Mouse (Mus musculus): ENCODE results near the gene Ccdc182. TPM values are rescaled to one million over a fixed set of nuclear protein-coding genes. Genes with fewer than 3 reads are reported as not detected.

Ccdc182 gene
- not detected in 2 replicates for total RNA-seq (2014; rRNA removed)
- polyA plus RNA-seq (2012; rRNA removed) = not detected in 2 replicates

GRCm38 (mm10) chr11:88293631-88294393 is at the start of gene Ccdc182:
Ccdc182 (plus strand) TSS chr11:88294058.
- DNase-seq (ENCODE audit: extremely low read depth, low read depth, low spot score) = no peak
- H3K9ac ChIP-seq (ENCODE audit: low read depth, low read length) = no peak within 1 kb of the TSS
- no peaks in the 10 kb centered on the region for H3K79me2 ChIP-seq (ENCODE audit: control insufficient read depth, insufficient read depth, low read length)
- no peak within 1 kb of the TSS for H3K4me3 ChIP-seq (ENCODE audit: insufficient read depth, low read depth, low read length)
- TF ChIP-seq POLR2A (IDR thresholded peaks at IDR 0.05; ENCODE audit: extremely low read depth, insufficient read depth, low read length) = no peak
- no peak for TF ChIP-seq CTCF (IDR thresholded peaks at IDR 0.05; ENCODE audit: low read depth, low read length)
- H3K27me3 ChIP-seq (ENCODE audit: control insufficient read depth, insufficient read depth, low read length) = peaks cover 7% of the 10 kb centered on the region
- no peaks in the 10 kb centered on the region for H3K36me3 ChIP-seq (ENCODE audit: control insufficient read depth, insufficient read depth, low read length)
- WGBS = 57% methylated on average over 20 of the region's 20 CpGs
- H3K4me1 ChIP-seq (ENCODE audit: control insufficient read depth, insufficient read depth, low read length) = peaks cover 4% of the 10 kb centered on the region; the same call in 1 of the 2 replicates
- no peak within 1 kb of the TSS for H3K27ac ChIP-seq (replicated peaks; ENCODE audit: insufficient read depth, low read depth, low read length)

- Histone ChIP-seq H3K36me3 (ENCODE audit: control insufficient read depth, insufficient read depth, low read length) (no peaks in the 10 kb centered on the region), H3K79me2 (ENCODE audit: control insufficient read depth, insufficient read depth, low read length) (no peaks in the 10 kb centered on the region), H3K27me3 (ENCODE audit: control insufficient read depth, insufficient read depth, low read length) (no peaks in the 10 kb centered on the region; the same call in 1 of the 2 replicates), H3K9ac (ENCODE audit: low read depth, low read length) (no peak overlapping the region), H3K4me3 (ENCODE audit: insufficient read depth, low read depth, low read length) (no peak overlapping the region), H3K27ac (replicated peaks; ENCODE audit: insufficient read depth, low read depth, low read length) (no peak overlapping the region), H3K4me1 (ENCODE audit: control insufficient read depth, insufficient read depth, low read length) (peaks cover 4% of the 10 kb centered on the region; the same call in 1 of the 2 replicates)
- no peak for DNase-seq (ENCODE audit: extremely low read depth, low read depth, low spot score)
- WGBS = 92% methylated on average over 14 of the region's 14 CpGs
- TF ChIP-seq POLR2A (IDR thresholded peaks at IDR 0.05; ENCODE audit: extremely low read depth, insufficient read depth, low read length) = no peak
- no peak for TF ChIP-seq CTCF (IDR thresholded peaks at IDR 0.05; ENCODE audit: low read depth, low read length)
Measured at GRCm38 (mm10) chr11:88245581-88246170, 48.2 kb upstream of the Ccdc182 start.

- H3K79me2 ChIP-seq (ENCODE audit: control insufficient read depth, insufficient read depth, low read length) = no peaks in the 10 kb centered on the region
- H3K27me3 ChIP-seq (ENCODE audit: control insufficient read depth, insufficient read depth, low read length) = peaks cover 2% of the 10 kb centered on the region; the same call in 1 of the 2 replicates
- H3K4me1 ChIP-seq (ENCODE audit: control insufficient read depth, insufficient read depth, low read length) = no peaks in the 10 kb centered on the region
- no peak overlapping the region for H3K9ac ChIP-seq (ENCODE audit: low read depth, low read length)
- H3K4me3 ChIP-seq (ENCODE audit: insufficient read depth, low read depth, low read length) = no peak overlapping the region
- H3K27ac ChIP-seq (replicated peaks; ENCODE audit: insufficient read depth, low read depth, low read length) = no peak overlapping the region
- no peak for DNase-seq (ENCODE audit: extremely low read depth, low read depth, low spot score)
- no peaks in the 10 kb centered on the region for H3K36me3 ChIP-seq (ENCODE audit: control insufficient read depth, insufficient read depth, low read length)
- WGBS = 67% methylated on average over 5 of the region's 5 CpGs
- TF ChIP-seq POLR2A (IDR thresholded peaks at IDR 0.05; ENCODE audit: extremely low read depth, insufficient read depth, low read length) (no peak), CTCF (IDR thresholded peaks at IDR 0.05; ENCODE audit: low read depth, low read length) (no peak)
Measured at GRCm38 (mm10) chr11:88248636-88249035, 45.2 kb upstream of the Ccdc182 start.

GRCm38 (mm10) chr11:88250568-88250967 is 43.3 kb upstream of the Ccdc182 start:
- Histone ChIP-seq H3K36me3 (ENCODE audit: control insufficient read depth, insufficient read depth, low read length) (no peaks in the 10 kb centered on the region), H3K9ac (ENCODE audit: low read depth, low read length) (no peak overlapping the region), H3K4me3 (ENCODE audit: insufficient read depth, low read depth, low read length) (no peak overlapping the region), H3K27ac (replicated peaks; ENCODE audit: insufficient read depth, low read depth, low read length) (no peak overlapping the region), H3K27me3 (ENCODE audit: control insufficient read depth, insufficient read depth, low read length) (peaks cover 2% of the 10 kb centered on the region; the same call in 1 of the 2 replicates), H3K4me1 (ENCODE audit: control insufficient read depth, insufficient read depth, low read length) (no peaks in the 10 kb centered on the region), H3K79me2 (ENCODE audit: control insufficient read depth, insufficient read depth, low read length) (no peaks in the 10 kb centered on the region)
- TF ChIP-seq CTCF (IDR thresholded peaks at IDR 0.05; ENCODE audit: low read depth, low read length) (no peak), POLR2A (IDR thresholded peaks at IDR 0.05; ENCODE audit: extremely low read depth, insufficient read depth, low read length) (no peak)
- WGBS = 52% methylated on average over 3 of the region's 3 CpGs
- DNase-seq (ENCODE audit: extremely low read depth, low read depth, low spot score) = no peak

GRCm38 (mm10) chr11:88251295-88251694 is 42.6 kb upstream of the Ccdc182 start:
- no peak for DNase-seq (ENCODE audit: extremely low read depth, low read depth, low spot score)
- peaks cover 2% of the 10 kb centered on the region; the same call in 1 of the 2 replicates for H3K27me3 ChIP-seq (ENCODE audit: control insufficient read depth, insufficient read depth, low read length)
- WGBS = 75% methylated on average over 7 of the region's 7 CpGs
- no peaks in the 10 kb centered on the region for H3K36me3 ChIP-seq (ENCODE audit: control insufficient read depth, insufficient read depth, low read length)
- no peak overlapping the region for H3K4me3 ChIP-seq (ENCODE audit: insufficient read depth, low read depth, low read length)
- TF ChIP-seq CTCF (IDR thresholded peaks at IDR 0.05; ENCODE audit: low read depth, low read length) (no peak), POLR2A (IDR thresholded peaks at IDR 0.05; ENCODE audit: extremely low read depth, insufficient read depth, low read length) (no peak)
- H3K79me2 ChIP-seq (ENCODE audit: control insufficient read depth, insufficient read depth, low read length) = no peaks in the 10 kb centered on the region
- no peak overlapping the region for H3K9ac ChIP-seq (ENCODE audit: low read depth, low read length)
- H3K4me1 ChIP-seq (ENCODE audit: control insufficient read depth, insufficient read depth, low read length) = no peaks in the 10 kb centered on the region
- H3K27ac ChIP-seq (replicated peaks; ENCODE audit: insufficient read depth, low read depth, low read length) = no peak overlapping the region

Data from liver, adult 2 months (tissue).